Mouse (Mus musculus) liver, embryonic 14.5 days (tissue): ENCODE results near the gene Pcdh9.

Source experiments
- CTCF ChIP-seq: IDR thresholded peaks from 2 replicates; pipeline ENCODE4 v1.5.1; 2016; ENCODE audit warnings: antibody characterized with exemption, low read depth, control low read depth
- EP300 ChIP-seq: IDR thresholded peaks from 2 replicates; pipeline ENCODE4 v1.6.1; 2016; ENCODE audit warnings: antibody characterized with exemption, low read depth

- no peak for TF ChIP-seq EP300
- TF ChIP-seq CTCF, result no peak
These were observed 236.3 kb downstream of the Pcdh9 start for GRCm38 (mm10) chr14:93653986-93654757.
